Mouse (Mus musculus) megakaryocyte, adult 5-6 weeks (primary cell): ENCODE results near the gene A030014E15Rik. TPM values are rescaled to one million over a fixed set of nuclear protein-coding genes. Genes with fewer than 3 reads are reported as not detected.
A peak's percentile ranks its signal among the peaks of the same experiment; 100 is the strongest.
"Not testable (repeated sequence)": the region's sequence is repeated elsewhere in the genome, so short reads cannot be mapped to it uniquely, and the experiment has no call there.

Source experiments
- ATAC-seq: 2 replicates; pipeline ENCODE4 v1.8.0; 2016; ENCODE audit warnings: mild to moderate bottlenecking, inconsistent platforms; ENCODE audit not compliant: poor library complexity, severe bottlenecking
- total RNA-seq, 2 experiments: library from RNA; stranded (forward) in 1 of 2; stranded (reverse) in 1 of 2; fragments of 153-499, 151-499 nt in 1 of 2; fragments of 221-1000, 200-1000 nt in 1 of 2; gene quantifications; 2 replicates each; pipeline versions ENCODE4 v1.2.3 to v1.2.4; 2015 to 2017

A030014E15Rik gene
- total RNA-seq (2015) (not detected in 2 replicates), total RNA-seq (2017) (not detected in 2 replicates)

DNA sequence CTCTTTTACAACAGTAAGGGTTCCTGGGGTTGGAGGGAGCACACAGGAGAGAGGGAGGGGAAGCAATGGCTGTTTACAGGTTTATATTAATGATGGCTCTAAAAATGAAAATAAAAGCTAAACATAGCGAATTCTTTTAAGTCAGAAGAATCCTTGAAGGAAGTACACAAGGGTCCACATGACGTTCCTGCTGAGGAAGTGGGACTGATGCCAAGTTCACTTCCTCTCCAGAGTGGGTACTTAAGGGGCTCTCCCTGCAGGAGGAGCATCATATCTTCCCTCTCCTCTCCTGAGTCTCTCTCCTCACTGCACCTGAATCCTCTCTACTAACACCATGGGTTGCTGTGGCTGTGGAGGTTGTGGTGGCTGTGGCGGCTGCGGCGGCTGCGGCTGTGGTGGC is at the start of gene A030014E15Rik:
Gene A030014E15Rik (plus strand): TSS at position 268 of the 400 bp plus-strand sequence.
- no peak for ATAC-seq

DNA sequence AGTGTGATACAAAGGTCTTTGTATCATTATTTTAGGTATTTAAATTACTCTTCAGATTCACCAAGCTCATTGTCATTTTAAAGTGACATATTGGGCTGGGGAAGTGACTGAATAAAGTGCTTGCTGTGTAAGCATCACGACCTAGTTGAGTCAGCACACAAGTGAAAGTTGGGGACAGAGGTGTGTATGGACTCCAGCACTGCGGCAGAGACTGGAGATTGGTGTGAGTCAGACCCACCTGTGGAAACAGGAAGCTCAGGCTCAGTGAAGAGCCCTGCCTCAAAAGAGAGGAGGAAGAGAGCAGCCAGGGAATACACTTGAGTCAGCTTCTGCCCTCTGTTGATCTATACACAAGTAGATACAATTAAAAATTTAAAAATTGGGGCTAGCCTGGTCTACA is 45.5 kb upstream of the A030014E15Rik start:
- ATAC-seq = no peak

DNA sequence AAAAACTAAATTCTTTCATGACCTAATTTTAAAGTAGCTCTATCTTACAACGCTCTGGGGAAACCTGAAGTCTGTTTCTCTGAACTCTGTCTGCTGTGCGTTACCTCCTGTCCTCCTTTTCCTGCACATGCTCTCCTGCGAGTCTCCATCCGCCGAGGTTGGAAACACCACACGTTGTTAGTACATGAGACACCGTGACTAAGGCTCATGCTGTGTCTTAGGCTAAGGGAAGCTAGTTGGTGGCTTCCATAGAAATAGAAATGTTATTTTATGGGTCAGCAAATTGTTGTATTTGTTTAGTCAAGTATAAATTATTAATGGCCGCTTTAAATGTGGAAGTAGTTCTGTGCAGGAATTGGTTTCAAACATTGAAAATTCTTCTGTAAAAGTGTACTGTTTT is 44.5 kb upstream of the A030014E15Rik start:
- no peak for ATAC-seq

DNA sequence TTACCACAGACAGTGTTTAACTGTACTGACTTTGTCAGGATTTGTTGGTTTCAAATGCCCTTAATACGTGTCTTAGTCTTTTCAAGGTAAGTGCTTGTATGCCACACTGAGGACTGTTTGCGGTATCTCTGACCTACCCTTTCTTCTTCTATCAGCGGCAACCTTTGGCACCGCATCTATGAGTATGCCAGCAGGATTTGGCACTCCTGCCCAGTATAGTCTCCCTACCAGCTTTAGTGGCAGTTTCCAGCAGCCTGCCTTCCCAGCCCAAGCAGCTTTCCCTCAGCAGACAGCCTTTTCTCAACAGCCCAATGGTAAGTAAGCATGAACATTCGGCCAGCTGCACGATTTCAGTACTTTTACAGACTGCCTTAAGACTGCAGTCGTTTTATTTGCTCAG is 31.4 kb upstream of the A030014E15Rik start:
- ATAC-seq = no peak

DNA sequence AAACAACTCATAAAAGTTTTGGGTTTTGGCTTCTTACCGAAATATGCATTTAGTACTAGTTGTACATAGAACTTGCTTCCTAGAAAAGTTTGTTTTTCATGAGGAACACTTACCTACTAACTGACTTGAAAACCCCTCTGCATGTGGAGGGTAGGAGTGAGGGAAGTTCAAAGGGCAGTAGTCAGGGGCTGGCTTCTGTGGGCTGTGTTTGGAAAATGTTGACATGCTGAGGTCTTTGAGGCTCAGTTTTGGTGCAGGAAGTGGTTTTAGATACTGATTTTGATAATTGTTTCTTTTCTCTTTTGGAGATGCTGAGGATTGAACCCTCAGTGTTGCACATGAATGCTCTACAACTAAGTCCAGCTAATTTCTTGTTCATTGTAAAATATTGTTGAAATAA is 24.1 kb upstream of the A030014E15Rik start:
- peak; percentile 38; the same call in 1 of the 2 replicates for ATAC-seq

DNA sequence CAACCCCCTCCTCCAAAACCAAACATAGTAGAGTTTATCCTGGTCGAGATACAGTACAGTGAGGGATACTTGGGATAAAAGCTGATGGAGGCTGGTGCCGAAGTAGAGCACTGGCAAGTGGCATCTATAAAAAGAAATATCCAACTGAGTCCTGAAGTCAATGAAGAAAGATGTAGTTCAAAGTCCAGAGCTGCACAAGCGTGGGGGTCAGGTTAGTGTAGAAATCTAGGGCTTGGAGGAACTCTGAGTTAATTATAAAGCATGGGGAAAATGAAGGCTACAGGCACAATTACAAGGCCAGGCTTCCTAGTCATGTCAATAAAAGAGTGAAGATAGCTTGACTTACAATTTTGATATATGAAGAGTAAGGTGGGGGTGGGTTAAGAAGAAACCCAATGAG is 23.5 kb upstream of the A030014E15Rik start:
- no peak for ATAC-seq

DNA sequence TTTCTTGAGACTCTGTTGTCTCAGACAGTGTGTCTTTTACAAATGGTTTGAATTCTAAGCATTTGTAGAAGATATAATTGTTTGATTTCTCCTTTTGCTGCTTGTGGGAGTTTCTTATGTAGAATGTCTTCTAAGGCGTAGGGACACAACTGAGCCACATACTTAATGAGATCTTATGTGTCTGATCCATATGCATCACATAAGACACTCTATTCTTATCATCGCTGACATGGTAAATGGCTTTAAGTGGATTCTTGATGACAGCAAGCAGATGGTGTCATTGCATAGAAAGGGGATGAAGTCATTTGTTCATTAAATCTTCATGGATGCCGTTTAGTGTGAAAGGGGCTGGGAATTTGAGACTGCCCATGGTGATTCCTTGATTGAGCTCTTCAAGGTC is 18.8 kb upstream of the A030014E15Rik start:
- ATAC-seq = no peak

DNA sequence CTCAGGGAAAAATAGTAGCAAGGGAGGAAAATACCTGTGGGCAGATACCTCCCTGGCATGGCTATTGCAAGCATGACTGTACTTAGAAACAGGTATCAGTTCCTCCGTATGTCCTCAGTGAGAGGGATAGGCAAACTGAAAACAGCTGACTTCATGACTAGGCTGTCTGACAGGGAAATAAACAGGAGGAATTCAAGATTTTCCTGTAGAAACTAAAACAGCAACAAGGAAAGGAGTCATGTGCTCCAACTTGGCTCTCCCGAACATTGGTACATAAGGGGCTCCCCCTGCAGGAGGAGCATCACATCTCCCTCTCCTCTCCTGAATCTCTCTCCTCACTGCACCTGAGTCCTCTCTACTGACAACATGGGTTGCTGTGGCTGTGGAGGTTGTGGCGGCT is 11.7 kb upstream of the A030014E15Rik start, which contains the start of gene A030005L19Rik:
Gene A030005L19Rik (plus strand): TSS at position 301 of the 400 bp plus-strand sequence.
- no peak for ATAC-seq

DNA sequence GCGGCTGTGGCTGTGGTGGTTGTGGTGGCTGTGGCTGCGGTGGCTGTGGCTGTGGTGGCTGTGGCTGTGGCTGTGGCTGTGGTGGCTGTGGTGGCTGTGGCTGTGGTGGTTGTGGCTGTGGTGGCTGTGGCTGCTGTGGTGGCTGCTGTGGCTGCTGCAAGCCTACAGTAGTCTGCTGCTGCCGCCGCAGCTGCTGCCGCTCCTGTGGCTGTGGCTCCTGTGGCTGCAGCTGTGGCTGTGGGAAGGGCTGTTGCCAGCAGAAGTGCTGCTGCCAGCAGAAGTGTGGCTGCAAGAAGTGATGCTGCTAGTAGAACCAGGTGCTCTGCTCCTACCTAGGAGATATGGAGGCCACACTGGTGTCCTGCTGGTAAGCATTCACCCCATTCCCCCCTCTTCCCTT is 11.3 kb upstream of the A030014E15Rik start:
- ATAC-seq = not testable (repeated sequence)

DNA sequence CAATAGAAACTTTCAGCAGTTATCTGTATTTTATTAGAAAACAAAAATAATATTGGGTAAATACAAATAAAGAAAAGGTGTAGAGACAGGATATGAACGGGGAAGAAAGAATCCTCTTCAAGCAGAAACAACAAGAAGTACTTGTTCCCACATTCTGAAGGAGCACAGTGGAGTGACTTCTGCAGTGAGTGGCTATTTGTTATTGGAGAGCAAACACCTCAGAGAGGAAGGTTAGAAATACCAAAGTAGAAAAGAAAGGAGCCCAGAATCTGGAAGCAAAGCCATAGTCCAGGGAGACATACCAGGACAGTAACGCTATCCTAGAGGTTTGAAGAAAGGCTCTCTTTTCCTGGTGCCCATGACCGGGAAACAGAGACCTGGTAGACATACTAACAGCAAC is 5.8 kb downstream of the A030014E15Rik start:
- ATAC-seq = not testable (repeated sequence)

DNA sequence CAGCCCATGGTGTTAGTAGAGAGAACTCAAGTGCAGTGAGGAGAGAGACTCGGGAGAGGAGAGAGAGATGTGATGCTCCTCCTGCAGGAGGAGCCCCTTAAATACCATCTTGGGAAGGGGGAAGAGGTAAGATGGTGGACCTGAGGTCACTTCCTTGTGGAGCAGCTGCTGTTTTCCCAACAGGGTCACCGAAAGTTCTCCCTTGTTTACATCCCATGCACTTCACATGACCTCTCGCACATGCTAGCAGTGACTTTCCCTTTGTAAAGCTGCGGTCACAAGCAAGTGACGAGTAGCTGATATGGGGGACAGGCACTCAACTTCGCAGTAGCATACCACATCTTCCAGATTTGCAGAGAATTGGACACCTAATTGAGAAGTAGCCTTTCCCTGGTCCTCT is 6.6 kb downstream of the A030014E15Rik start, which contains the start of gene Gm6217:
Gene Gm6217 (minus strand): TSS at position 74 of the 400 bp plus-strand sequence.
- not testable (repeated sequence) for ATAC-seq

DNA sequence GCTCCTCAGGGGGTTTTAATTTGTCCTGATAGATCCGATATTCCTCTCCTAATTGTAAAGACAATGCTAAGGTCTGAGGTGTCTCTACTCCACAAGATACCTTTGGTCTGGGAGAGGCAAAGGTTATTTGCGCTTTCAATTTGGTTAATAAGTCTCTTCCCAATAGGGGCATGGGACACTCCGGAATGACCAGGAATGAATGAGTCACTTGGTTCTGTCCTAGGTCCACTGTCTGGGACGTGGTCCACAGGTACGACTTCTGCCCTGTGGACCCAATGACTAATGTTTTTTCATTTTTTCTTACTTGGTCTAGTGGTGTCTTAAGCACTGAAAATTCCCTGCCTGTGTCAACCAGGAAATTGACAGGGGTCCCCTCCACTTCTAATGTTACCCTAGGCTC is 13.9 kb downstream of the A030014E15Rik start:
- ATAC-seq = no peak

DNA sequence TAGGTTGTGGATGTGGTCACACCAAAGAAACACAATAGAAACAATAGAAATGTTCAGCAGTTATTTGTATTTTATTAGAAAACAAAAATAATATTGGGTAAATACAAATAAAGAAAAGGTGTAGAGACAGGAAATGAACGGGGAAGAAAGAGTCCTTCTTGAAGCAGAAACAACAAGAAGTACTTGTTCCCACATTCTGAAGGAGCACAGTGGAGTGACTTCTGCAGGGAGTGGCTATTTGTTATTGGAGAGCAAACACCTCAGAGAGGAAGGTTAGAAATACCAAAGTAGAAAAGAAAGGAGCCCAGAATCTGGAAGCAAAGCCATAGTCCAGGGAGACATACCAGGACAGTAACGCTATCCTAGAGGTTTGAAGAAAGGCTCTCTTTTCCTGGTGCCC is 17.8 kb downstream of the A030014E15Rik start:
- ATAC-seq = not testable (repeated sequence)

DNA sequence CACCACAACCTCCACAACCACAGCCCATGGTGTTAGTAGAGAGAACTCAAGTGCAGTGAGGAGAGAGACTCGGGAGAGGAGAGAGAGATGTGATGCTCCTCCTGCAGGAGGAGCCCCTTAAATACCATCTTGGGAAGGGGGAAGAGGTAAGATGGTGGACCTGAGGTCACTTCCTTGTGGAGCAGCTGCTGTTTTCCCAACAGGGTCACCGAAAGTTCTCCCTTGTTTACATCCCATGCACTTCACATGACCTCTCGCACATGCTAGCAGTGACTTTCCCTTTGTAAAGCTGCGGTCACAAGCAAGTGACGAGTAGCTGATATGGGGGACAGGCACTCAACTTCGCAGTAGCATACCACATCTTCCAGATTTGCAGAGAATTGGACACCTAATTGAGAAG is 18.6 kb downstream of the A030014E15Rik start, which contains the start of gene A030003K21Rik:
Gene A030003K21Rik (minus strand): TSS at position 94 of the 400 bp plus-strand sequence.
- ATAC-seq = not testable (repeated sequence)

DNA sequence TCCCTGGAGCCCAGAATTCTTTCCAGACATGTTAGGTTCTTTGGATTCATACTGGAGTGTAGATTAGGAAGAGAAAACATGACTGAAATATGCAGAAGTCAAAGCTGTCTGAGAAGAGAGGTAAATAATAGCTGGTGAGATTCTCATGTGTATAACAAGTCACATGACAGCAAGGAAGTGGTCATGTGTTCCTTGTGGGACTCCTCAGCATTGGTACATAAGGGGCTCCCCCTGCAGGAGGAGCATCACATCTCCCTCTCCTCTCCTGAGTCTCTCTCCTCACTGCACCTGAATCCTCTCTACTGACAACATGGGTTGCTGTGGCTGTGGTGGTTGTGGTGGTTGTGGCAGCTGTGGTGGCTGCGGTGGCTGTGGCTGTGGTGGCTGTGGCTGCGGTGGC is 21.3 kb downstream of the A030014E15Rik start:
- ATAC-seq = not testable (repeated sequence)

DNA sequence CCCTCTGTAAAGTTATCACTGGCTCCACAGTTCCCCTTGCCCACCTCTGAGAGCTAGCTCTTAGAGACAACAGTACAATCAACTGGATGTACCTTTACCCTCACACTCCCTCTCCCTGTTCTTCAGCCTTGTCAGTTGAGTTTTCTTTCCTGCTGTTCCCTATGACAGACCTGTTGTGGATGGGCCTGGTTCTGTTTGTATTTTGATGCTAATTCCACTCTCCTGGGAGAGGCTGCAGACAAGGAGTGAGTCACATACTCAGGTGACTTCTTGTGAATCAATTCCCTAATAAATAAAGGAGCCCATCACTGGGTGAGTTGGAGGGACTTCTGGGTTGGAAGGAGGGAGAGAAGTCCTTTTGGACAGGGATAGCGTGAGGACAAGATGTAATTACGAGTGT is 23.9 kb downstream of the A030014E15Rik start:
- ATAC-seq = no peak

DNA sequence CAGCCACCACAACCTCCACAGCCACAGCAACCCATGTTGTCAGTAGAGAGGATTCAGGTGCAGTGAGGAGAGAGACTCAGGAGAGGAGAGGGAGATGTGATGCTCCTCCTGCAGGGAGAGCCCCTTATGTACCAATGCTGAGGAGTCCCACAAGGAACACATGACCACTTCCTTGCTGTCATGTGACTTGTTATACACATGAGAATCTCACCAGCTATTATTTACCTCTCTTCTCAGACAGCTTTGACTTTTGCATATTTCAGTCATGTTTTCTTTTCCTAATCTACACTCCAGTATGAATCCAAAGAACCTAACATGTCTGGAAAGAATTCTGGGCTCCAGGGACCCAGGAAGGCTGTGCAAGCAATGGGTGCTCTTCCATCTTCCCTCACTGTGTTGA is 31.2 kb downstream of the A030014E15Rik start, which contains the start of gene Gm7544:
Gene Gm7544 (minus strand): TSS at position 101 of the 400 bp plus-strand sequence.
- not testable (repeated sequence) for ATAC-seq

DNA sequence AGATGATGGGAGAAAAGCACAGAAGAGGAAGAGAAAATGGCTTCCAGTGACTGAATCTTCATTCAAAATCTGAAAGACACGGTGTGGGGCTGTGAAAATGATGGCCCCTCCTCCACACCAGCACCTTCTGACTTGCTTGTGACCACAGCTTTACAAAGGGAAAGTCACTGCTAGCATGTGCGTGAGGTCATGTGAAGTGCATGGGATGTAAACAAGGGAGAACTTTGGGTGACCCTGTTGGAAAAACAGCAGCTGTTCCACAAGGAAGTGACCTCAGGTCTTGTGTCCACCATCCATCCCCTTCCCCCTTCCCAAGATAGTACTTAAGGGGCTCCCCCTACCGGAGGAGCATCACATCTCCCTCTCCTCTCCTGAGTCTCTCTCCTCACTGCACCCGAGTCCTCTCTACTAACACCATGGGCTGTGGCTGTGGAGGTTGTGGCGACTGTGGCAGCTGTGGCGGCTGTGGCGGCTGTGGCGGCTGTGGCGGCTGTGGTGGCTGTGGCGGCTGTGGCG is 35.2 kb downstream of the A030014E15Rik start, which contains the start of gene Gm47955:
Gene Gm47955 (plus strand): TSS at position 417 of the 516 bp plus-strand sequence.
- no peak for ATAC-seq

DNA sequence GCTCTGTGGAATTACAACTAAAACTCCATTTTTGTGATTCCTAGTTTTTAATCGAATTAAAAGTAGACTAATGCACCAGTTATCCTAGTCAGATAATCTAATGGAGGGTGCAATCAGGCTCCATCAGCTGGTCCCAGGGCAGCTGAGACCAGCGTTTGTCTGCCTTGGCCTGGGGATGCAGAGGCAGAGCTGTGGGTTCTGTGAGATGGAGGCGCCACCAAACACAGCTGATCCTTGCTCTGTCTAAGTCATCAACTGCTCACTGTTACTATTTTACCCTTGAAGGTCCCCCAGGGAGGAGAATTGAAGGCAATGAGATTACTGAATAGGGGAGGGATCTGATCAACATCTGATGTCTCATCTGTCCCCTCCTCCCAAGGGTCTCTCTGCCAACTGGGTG is 41.7 kb downstream of the A030014E15Rik start:
- ATAC-seq = no peak

DNA sequence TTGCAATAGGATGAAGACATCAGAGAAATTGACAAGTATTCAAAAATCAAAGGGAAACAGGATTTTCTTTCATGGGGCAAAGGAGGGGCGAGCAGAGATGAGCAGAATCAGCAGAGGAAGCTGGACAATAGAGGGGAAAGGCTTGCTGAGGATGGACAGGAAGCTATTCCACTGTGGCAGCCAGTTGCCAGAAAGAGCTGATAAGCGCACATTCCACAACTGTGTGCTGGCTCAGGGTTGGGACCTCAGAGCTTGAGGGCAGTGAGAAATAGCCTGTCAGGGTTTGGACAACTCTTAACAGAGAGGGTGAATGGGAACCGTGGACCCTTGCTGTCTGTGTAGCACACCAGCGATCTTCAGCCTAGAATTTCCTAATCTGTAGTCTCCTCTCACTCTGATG is 47.3 kb downstream of the A030014E15Rik start:
- ATAC-seq = no peak

DNA sequence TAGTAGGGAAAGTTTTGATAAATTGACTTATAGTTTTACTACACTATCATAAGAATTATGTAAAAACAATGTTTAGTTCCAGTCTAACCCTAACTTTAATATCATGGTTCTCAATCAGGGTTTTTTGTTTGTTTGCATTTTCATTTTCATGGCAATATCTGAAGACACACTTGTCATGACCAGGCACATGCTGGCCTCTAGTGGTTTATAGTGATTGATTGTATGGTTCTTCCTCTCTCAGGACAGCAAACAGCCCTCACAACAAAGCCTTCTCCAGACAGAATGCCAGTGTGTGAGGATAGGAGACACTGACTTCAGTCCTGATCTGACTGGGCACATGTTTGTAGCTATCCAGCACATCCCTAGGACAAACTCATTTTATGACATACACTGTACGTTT is 48.5 kb downstream of the A030014E15Rik start:
- ATAC-seq = no peak

DNA sequence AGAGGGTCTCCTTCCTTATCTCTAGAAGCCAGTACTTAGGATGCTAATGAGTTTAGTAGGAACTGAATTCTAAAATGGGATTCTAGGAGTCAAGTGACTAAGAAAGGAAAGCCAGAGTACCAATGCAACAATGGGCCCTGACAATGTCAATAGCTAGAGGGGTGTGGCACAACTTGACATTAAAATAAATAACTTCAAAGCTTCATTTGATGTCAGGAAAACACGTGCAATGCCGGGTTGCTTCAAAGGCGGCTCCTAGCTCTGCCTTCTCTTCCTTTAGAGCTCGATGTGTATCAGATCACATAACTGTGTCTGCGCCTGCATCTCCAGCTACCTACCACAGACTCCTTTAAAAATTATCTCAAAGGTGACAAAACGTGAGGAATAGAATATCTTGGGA is 49.2 kb downstream of the A030014E15Rik start:
- no peak for ATAC-seq

DNA sequence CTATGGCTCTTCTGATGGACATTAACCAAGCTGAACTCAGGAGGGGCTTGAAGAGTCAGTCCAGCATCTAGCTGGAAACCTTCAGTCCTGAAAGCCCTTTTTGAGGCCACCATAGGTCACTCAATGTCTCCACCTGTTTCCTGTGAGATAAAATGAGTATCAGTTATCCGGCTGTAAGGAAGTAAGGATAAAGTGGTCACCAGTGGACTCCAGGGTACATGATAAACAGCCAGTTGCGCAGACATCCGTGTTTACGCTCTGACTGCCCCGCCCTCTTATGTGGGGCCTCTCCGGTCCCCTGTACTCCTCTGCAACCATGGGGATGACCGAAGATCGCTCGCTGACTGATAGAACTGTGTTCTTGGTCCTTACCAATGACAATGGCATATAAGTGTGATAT is 49.6 kb downstream of the A030014E15Rik start:
- ATAC-seq = no peak
